Mouse (Mus musculus) liver, embryonic 14.5 days (tissue): ENCODE measurements around the gene Kcnip4. TPM values are rescaled to one million over a fixed set of nuclear protein-coding genes. Genes with fewer than 3 reads are reported as not detected.

Experiments used
- ATAC-seq: fragments of 200-750 bp; cut with Nextera tagmentation; 2 replicates; pipeline ENCODE4 v1.8.0; 2017; ENCODE audit warnings: moderate number of reproducible peaks, mild to moderate bottlenecking, moderate library complexity; ENCODE audit not compliant: insufficient read depth
- DNase-seq, 3 experiments: peaks; one replicate each; pipeline ENCODE4 v3.0.0-alpha.2; 2012 to 2013; ENCODE audit warnings: low read depth in 3 of 3, low spot score in 3 of 3
- H3K27ac ChIP-seq: fragments of 300-500 bp; sonication (generic); 2 replicates; pipeline ENCODE4 v1.5.1; 2014; ENCODE audit warnings: moderate library complexity, mild to moderate bottlenecking, control low read depth, inconsistent platforms
- H3K27me3 ChIP-seq: fragments of 300-500 bp; sonication (generic); 2 replicates; pipeline ENCODE4 v1.6.1; 2014; ENCODE audit warnings: mild to moderate bottlenecking, low read length, moderate library complexity; ENCODE audit not compliant: control insufficient read depth, insufficient read depth
- H3K36me3 ChIP-seq: fragments of 300-500 bp; sonication (generic); replicated peaks from 2 replicates; pipeline ENCODE4 v1.6.1; 2014; ENCODE audit warnings: low read depth; ENCODE audit not compliant: control insufficient read depth, insufficient read depth
- H3K4me1 ChIP-seq, 2 experiments: fragments of 200-500 bp in 1 of 2; fragments of 300-500 bp in 1 of 2; sonication (generic) in 1 of 2; replicated peaks; 2 replicates each; pipeline ENCODE4 v1.6.1; 2012 to 2014; ENCODE audit warnings: antibody characterized with exemption in 1 of 2, inconsistent platforms in 1 of 2, low read length in 1 of 2; ENCODE audit not compliant: control insufficient read depth in 2 of 2, insufficient read depth in 2 of 2
- H3K4me2 ChIP-seq: fragments of 300-500 bp; sonication (generic); 2 replicates; pipeline ENCODE4 v1.6.1; 2014; ENCODE audit warnings: low read depth, mild to moderate bottlenecking, control low read depth, moderate library complexity
- H3K4me3 ChIP-seq, 2 experiments: fragments of 200-500 bp in 1 of 2; fragments of 300-500 bp in 1 of 2; sonication (generic) in 1 of 2; 2 replicates each; pipeline ENCODE4 v1.5.1; 2012 to 2014; ENCODE audit warnings: low read depth in 2 of 2, low read length in 2 of 2, mild to moderate bottlenecking in 2 of 2, control low read depth in 1 of 2, inconsistent platforms in 1 of 2, moderate library complexity in 1 of 2; ENCODE audit not compliant: insufficient read depth in 1 of 2
- H3K9ac ChIP-seq: fragments of 300-500 bp; sonication (generic); replicated peaks from 2 replicates; pipeline ENCODE4 v1.6.1; 2014; ENCODE audit warnings: mild to moderate bottlenecking, control low read depth, moderate library complexity
- H3K9me3 ChIP-seq: fragments of 300-500 bp; sonication (generic); 2 replicates; pipeline ENCODE4 v1.6.1; 2016; ENCODE audit warnings: low read length, mixed read lengths; ENCODE audit not compliant: control insufficient read depth
- CTCF ChIP-seq: IDR thresholded peaks from 2 replicates; pipeline ENCODE4 v1.5.1; 2016; ENCODE audit warnings: antibody characterized with exemption, low read depth, control low read depth
- EP300 ChIP-seq: IDR thresholded peaks from 2 replicates; pipeline ENCODE4 v1.6.1; 2016; ENCODE audit warnings: antibody characterized with exemption, low read depth
- WGBS: fragments of 180-500 bp; shearing (Covaris S2); extraction: QIAGEN DNeasy Blood & Tissue Kit; methylation state at CpG from one replicate; pipeline ENCODE4 v1.1.7; 2014; ENCODE audit not compliant: insufficient replicate concordance; 5-methylcytosine and 5-hydroxymethylcytosine counted together
- polyA plus RNA-seq, 2 experiments: library from polyadenylated mRNA; depleted of rRNA in 1 of 2; stranded (reverse) in 1 of 2; unstranded in 1 of 2; fragments of >200 nt; fragmentation: Nextera tagmentation in 1 of 2; extraction: Ambion mirVana in 1 of 2; gene quantifications; 2 replicates each; pipeline versions ENCODE4 v1.2.1 to v1.2.3; 2012 to 2014

The Kcnip4 gene
- polyA plus RNA-seq, 2 experiments = 0.10 TPM; not detected in 1

DNA sequence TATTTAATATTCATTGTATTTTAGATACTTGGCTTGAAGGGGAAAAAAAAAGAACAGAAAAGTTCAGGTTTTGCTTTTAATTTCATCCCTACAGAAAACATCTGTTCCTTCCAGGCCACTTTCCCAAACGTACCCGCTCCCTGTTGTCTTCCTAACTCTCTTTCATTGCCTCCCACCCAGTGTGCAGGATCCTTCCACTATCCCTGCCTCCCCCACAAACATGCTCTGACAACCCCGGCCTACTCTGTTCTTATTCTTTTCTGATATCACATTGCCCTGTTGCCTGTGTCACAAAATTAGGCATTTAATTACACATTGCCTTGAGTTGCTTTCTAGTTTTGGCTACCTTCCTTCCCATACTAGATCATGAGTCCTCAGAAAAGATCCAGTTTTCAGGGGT, 837.6 kb downstream of the Kcnip4 start:
- Histone ChIP-seq H3K4me1 (no peaks in the 10 kb centered on the region), H3K36me3 (no peaks in the 10 kb centered on the region), H3K9me3 (no peaks in the 10 kb centered on the region), H3K4me2 (no peak overlapping the region), H3K4me3 (no peak overlapping the region), H3K27ac (no peak overlapping the region), H3K9ac (no peak overlapping the region), H3K27me3 (no peaks in the 10 kb centered on the region)
- whole genome bisulfite sequencing = 71% methylated on average over 3 of the region's 3 CpGs
- TF ChIP-seq EP300 = no peak
- TF ChIP-seq CTCF = no peak
- no peak for DNase-seq
- no peak for ATAC-seq

- Histone ChIP-seq H3K9me3 (no peaks in the 10 kb centered on the region), H3K9ac (no peak overlapping the region), H3K4me2 (no peak overlapping the region), H3K4me1 (no peaks in the 10 kb centered on the region), H3K27ac (no peak overlapping the region), H3K27me3 (no peaks in the 10 kb centered on the region), H3K36me3 (no peaks in the 10 kb centered on the region), H3K4me3 (no peak overlapping the region)
- DNase-seq (no peak), ATAC-seq (no peak)
- TF ChIP-seq CTCF (no peak), EP300 (no peak)
- 64% methylated on average over 8 of the region's 8 CpGs for WGBS
Observed at GRCm38 (mm10) chr5:48679733-48680595, 844.7 kb downstream of the Kcnip4 start.

DNA sequence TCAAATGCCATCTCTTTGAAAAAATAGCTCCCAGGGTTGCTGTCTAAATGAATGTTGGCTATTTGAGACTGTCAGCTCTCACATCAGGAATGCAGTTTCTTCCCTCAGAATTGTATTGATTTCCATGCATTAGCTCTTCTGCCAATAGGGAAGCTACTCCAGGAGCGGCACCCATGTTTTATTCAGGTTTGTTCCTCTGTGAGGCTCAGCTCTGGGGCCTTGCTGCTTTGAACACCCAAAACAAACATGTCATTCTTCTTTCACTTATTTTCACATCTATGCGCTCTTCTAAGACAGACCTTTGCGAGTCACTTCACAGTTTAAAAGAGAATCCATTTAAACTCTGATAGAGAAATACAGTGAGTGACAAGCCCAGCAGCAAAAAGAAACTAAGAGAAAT, 862.2 kb downstream of the Kcnip4 start:
- H3K4me2 ChIP-seq = no peak overlapping the region
- H3K4me1 ChIP-seq = no peaks in the 10 kb centered on the region
- ATAC-seq = no peak
- no peaks in the 10 kb centered on the region for H3K9me3 ChIP-seq
- H3K27ac ChIP-seq = no peak overlapping the region
- no peaks in the 10 kb centered on the region for H3K27me3 ChIP-seq
- TF ChIP-seq EP300 (no peak), CTCF (no peak)
- WGBS = 73% methylated on average over 3 of the region's 3 CpGs
- H3K4me3 ChIP-seq = no peak overlapping the region
- no peak for DNase-seq
- H3K36me3 ChIP-seq = no peaks in the 10 kb centered on the region
- H3K9ac ChIP-seq = no peak overlapping the region

DNA sequence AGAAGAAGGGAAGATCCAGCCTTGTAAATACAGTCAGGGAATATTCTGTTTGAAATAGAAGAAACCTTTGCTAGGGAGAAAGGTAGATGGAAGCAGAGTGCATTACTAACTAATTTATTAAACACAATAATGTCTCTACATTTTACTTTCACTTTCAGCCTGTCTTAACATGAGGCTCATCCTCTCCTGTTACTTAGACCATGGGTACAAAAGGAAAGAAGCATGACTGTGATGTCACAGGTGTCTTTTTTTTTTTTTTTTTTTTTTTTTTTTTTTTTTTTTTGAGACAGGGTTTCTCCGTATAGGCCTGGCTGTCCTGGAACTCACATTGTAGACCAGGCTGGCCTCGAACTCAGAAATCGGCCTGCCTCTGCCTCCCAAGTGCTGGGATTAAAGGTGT, 864.7 kb downstream of the Kcnip4 start:
- DNase-seq = no peak

DNA sequence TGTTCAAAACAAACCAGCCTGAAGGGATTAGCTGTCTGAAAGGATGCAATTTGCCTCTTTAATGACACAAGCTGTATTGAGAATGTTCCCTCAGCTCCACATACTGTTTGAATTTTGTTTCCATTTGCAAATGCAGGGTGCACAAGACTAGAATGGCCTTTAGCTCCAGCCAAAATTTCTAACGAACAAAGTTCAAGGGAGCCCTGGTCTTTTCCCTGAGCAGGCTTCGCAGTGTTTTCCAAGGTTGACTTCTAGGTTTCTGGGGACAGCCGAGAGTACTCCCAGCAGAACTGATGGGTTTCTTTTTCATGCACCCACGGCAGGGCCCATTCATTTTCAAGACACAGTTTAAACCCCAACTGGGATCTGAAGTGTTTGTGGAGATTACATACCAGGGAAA, 874.2 kb downstream of the Kcnip4 start:
- no peak for DNase-seq
- Histone ChIP-seq H3K27ac (no peak overlapping the region), H3K4me2 (no peak overlapping the region), H3K4me3 (no peak overlapping the region), H3K9me3 (no peaks in the 10 kb centered on the region), H3K4me1 (no peaks in the 10 kb centered on the region), H3K27me3 (no peaks in the 10 kb centered on the region), H3K36me3 (no peaks in the 10 kb centered on the region), H3K9ac (no peak overlapping the region)
- no peak for ATAC-seq
- WGBS = 53% methylated on average over 4 of the region's 4 CpGs
- TF ChIP-seq EP300 = no peak
- TF ChIP-seq CTCF = no peak

More for the DNA sequence above, 864.7 kb downstream of the Kcnip4 start:
- Histone ChIP-seq H3K27me3 (no peaks in the 10 kb centered on the region), H3K4me3 (no peak overlapping the region), H3K36me3 (no peaks in the 10 kb centered on the region), H3K9me3 (no peaks in the 10 kb centered on the region), H3K4me1 (no peaks in the 10 kb centered on the region), H3K27ac (no peak overlapping the region), H3K9ac (no peak overlapping the region), H3K4me2 (no peak overlapping the region)
- TF ChIP-seq CTCF = no peak
- TF ChIP-seq EP300 = no peak
- WGBS = 79% methylated on average over 3 of the region's 3 CpGs
- no peak for ATAC-seq
